Mouse (Mus musculus): Measurements from ENCODE around the gene Mreg. TPM values are rescaled to one million over a fixed set of nuclear protein-coding genes. Genes with fewer than 3 reads are reported as not detected.
"Not testable (repeated sequence)": the region's sequence is repeated elsewhere in the genome, so short reads cannot be mapped to it uniquely, and the experiment has no call there.

Mreg gene
- total RNA-seq, 1 experiment from 2014 or later, result 2.6 TPM

DNA sequence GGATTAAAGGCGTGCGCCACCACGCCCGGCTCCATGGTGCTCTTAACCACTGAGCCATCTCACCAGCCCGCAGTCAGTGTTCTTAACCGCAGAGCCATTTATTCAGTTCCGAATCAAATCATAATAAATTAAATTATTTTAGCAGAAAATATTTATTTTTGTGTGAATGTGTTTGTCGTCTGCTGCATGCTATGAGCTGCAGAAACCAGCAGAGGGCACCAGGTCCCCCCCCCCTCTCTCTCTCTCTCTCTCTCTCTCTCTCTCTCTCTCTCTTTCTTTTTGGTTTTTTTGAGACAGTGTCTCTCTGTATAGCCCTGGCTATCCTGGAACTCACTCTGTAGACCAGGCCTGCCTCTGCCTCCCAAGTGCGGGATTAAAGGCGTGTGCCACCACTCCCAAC, 20.5 kb upstream of the Mreg start:
- not testable (repeated sequence) for ATAC-seq (ENCODE audit: extremely low read depth, insufficient number of reproducible peaks, low FRiP score, poor library complexity, severe bottlenecking)

DNA sequence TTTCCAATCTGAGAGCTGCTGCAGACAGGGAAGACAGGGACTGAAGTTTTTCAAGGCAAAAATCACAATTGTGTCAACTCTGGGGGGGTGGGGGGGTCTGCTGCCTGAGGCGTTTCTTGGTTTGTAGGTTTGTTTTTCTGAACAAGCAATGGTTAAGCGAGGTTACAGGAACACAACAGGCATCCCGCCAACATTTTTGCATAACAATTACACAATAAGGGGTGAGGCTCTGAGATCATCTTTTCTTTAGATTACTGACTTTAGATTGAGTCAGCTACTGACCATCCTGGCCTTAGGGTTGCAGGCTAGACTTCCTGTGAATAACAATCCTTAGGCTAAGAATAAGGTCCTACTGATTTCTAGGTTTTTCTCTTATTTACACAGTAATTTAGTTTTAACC, 16.9 kb upstream of the Mreg start:
- no peak for ATAC-seq (ENCODE audit: extremely low read depth, insufficient number of reproducible peaks, low FRiP score, poor library complexity, severe bottlenecking)

DNA sequence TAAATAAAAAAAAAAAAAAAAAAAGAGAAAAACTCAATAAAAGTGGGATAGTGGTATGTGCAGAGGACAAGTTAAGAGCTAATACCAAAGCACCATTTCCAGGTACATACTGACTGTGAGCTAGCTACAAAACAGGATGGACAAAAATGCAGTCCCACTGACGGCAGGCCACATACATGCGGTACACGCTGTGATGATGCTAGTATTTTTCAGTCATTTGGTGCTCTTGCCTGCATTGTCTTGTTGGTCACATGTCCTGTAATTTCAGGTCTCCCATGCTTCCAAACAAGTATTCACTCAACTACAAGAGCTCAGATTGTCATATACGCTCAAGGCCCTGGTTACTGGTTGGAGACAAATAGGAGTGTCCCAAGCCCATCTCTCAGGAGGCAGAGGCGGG, 15.4 kb upstream of the Mreg start:
- ATAC-seq (ENCODE audit: extremely low read depth, insufficient number of reproducible peaks, low FRiP score, poor library complexity, severe bottlenecking), result no peak

DNA sequence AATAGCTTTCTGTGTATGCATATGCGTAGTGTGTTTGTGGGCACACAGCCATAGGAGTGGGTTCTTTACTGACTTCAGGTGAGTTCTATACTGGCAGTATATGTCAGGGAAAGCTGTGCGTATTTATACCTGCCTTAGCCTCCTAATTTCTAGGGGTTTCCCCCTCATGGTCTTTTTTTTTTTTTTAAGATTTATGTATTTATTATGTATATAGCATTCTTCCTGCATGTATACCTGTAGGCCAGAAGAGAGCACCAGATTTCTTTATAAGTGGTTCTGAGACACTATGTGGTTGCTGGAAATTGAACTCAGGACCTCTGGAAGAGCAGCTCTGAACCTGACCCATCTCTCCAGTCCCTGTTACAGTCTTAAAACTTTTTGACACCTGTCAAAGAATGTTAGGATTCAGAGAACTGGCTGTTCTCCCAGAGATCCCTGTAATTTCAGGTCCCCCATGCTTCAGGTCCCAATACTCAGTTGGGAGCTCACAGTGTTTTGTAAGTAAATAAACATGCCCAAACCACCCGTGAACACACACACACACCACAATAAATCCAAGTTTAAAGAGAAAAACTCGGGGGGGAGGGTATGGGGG, 14.9 kb upstream of the Mreg start:
- ATAC-seq (ENCODE audit: extremely low read depth, insufficient number of reproducible peaks, low FRiP score, poor library complexity, severe bottlenecking), result no peak

DNA sequence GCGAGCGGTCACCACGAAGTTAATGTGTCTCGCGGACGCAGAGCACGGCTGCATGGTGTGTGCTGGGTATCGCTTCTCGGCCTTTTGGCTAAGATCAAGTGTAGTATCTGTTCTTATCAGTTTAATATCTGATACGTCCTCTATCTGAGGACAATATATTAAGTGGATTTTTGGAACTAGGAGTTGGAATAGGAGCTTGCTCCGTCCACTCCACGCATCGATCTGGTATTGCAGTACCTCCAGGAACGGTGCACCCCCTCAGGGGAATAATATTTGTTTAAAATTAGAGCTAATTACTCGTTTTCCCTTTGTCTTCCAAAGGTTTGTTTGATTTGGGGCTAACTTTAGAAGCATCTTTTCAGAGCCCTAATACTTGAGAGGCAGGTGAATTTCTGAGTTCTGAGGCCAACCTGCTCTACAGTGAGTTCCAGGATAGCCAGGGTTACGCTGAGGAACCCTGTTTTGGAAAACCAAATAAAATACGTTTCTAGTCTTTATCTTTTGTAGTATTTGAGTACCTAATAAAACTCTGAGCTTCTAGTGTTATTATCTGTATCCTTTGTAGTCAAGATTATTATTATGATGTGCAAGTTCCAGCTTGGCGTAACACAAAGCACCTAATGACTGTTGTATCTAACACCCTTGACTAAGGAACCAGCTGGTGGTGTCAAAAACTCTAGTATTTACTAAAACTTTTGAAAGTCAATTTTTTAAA, 14.2 kb upstream of the Mreg start:
- no peak for ATAC-seq (ENCODE audit: extremely low read depth, insufficient number of reproducible peaks, low FRiP score, poor library complexity, severe bottlenecking)

DNA sequence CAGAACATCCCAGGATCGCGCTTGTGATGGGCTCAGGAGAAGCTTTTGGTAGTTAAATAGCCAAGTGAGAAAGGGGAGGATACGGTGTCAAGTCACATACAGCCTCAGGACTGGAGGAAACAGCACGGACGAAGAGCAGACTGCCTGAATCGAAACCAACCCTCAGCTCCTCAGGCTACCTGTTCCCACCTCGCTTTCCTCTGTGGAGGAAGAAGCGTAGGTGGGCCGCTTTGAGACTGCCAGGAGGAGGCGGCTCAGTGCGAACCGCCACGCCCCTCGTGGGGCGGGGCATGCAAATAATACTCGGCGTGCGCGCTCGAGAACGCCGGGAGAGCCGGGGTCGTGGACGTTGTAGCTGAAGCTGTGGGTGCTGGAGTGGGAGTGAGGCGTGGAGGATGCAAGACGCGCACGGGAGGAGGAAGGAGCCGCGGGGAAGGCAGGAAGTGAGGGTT, 13.6 kb upstream of the Mreg start:
- ATAC-seq (ENCODE audit: extremely low read depth, insufficient number of reproducible peaks, low FRiP score, poor library complexity, severe bottlenecking), result peak; percentile 85

DNA sequence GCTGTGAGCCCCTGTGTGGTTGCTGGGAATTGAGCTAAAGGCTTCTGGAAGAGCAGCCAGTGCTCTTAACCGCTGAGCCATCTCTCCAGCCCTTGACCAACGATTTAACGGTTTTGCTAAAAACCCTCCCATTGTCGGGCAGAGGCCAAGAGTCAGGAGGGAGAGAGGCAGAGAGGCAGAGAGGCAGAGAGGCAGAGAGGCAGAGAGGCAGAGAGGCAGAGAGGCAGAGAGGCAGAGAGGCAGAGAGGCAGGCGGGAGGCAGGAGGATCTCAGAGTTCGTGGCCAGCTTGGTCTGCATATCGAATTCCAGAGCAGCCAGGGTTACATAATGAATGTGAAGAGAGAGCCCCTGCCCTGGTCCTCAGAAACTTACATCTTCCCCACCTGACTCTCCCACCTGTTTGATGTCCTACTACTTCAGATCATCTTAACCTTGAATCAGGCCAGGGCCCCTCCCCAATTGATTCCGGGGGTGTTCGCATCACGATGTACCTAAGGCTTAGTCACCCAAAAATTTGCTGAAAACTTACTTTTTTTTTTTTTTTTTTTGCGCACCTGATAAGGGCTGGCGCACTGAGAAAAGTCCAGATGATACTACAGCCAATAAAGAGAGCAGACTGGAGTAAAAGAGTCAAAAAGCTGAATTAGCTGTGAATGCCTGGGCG, 13.1 kb upstream of the Mreg start:
- ATAC-seq (ENCODE audit: extremely low read depth, insufficient number of reproducible peaks, low FRiP score, poor library complexity, severe bottlenecking), result no peak

DNA sequence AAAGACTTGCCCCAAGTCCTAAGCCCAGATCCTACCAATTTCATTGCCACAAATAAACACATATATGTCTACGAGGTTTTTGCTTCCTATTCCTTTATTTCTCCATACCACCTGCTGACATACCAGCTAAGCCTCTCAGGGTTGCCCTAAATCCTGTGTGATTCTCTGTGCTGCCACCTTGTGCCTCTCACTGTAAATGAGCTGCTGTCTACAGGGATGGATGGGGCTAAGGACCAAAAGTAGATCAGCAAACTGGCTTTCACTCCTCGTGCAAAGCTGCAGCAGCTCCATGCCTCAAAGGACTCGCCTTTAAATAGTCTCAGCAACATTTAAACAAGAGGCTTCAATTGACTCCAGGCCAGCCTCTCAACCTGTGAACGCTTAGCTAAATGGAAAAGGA, 7.9 kb upstream of the Mreg start:
- peak; percentile 52; the same call in 1 of the 2 replicates for ATAC-seq (ENCODE audit: extremely low read depth, insufficient number of reproducible peaks, low FRiP score, poor library complexity, severe bottlenecking)

DNA sequence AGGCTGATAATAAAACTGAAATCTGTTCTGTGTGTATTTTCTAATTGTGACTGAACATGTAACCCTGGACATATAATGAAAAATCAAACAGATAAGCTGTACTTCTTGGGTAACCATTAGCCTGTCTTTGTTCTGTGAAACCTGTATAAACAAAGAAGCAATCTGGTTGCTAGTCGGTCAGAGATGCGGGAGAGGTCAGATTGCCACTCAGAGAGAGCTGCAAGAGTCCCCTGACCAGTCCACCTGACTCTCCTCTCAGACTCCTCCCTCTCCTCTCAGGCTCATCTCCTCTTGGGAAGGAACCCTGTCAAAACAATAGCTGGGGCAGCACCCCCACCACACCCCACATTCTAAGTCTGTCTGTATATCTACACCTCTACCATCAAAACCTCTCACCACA, 7.0 kb upstream of the Mreg start:
- ATAC-seq (ENCODE audit: extremely low read depth, insufficient number of reproducible peaks, low FRiP score, poor library complexity, severe bottlenecking), result no peak

DNA sequence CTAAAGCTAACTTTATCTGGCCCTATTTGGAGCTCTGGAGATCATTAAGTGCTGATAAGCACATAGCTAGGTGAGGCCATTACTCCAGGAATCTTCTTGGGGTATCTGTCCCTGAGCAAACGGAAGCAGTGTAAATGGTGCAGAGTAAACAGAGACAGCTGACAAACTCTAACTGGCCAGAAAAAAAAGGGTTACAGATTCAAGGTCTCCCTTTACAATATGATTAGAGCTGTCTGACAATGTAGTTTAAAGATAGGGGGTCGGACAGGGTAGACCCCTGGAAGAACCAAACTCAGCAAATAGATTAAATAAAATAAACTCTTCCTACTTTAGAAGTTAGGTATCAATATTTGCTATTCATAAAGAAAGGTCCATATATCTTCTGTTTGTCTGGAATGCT, 6.5 kb upstream of the Mreg start:
- no peak for ATAC-seq (ENCODE audit: extremely low read depth, insufficient number of reproducible peaks, low FRiP score, poor library complexity, severe bottlenecking)

DNA sequence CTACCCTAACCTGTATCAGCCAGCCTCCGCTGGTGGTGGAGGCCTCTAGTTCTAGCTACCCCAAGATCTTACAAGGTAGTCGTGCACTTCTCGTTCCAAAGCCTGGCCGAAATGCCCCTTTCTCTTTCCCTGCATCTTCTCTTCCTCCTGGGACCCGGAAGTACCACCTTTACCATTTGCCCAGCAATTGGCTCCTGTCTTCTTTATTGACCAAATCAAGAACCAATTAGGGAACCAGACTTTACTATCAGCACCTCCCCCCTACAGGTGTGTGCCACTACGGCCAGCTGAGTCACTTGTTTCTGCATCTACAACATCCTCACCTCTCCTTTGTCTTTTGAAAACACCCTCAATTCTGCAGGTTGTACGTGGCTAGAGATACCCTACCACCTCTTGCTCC, 4.7 kb upstream of the Mreg start:
- no peak for ATAC-seq (ENCODE audit: extremely low read depth, insufficient number of reproducible peaks, low FRiP score, poor library complexity, severe bottlenecking)

DNA sequence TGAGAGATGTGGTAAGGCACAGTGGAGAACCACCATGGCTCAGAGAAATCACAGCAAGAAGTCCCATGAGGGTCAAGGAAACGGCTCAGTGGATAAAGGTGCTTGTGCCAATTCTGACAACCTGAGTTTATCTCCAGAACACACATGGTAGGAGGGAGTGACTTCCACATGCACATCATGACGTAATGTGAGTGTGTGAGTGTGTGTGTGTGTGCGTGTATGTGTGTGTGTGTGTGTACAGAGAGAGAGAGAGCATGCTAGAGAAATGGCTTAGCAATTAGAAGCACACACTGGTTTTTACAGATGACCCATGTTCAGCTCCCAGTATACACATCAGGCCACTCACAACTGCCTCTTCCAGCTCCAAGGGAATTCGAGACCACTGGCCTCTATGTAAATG, 3.1 kb upstream of the Mreg start:
- no peak for ATAC-seq (ENCODE audit: extremely low read depth, insufficient number of reproducible peaks, low FRiP score, poor library complexity, severe bottlenecking)

DNA sequence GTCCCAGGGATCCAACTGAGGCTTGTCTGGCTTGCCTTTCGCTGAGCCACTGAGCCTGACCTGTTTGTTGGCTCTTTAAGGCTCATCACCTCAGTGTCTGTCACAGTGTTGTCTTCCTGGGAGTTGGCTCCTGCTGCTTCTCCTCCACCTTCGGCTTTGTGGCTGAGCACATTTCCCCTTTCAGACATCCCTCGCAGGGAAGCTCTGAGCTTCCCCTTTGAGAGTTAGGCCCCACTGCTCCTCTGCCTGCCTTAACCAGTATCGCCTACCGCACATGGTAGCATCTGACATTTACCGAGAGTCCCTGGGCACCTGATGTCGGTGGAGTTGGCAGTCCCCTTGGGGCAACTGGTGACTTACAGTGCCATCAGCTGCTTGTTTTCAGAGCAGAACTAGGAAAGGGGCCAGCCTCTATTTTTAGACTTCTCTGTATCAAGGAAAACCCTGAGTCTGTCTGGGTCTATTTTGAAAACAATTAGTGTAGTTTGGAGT, 2.4 kb upstream of the Mreg start:
- ATAC-seq (ENCODE audit: extremely low read depth, insufficient number of reproducible peaks, low FRiP score, poor library complexity, severe bottlenecking), result peak; percentile 74

DNA sequence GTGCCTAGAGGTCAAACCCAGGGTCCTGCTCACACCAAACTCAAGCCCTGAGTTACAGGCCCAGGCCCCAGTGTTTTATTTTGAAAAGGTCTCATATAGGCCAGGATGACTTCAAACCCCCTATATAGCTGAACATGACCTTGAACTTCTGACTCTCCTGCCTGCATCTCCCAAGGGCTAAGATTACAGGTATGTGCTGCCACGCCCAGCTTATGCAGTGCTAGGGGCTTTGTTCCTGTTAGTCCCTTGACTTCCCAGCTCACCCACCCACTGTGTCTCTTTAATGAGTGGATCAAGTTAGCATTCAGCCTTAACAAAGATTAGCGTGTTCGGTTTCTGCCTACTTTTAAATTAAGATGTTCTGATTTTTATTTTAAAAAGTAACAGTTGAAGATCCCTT, 1.8 kb upstream of the Mreg start:
- ATAC-seq (ENCODE audit: extremely low read depth, insufficient number of reproducible peaks, low FRiP score, poor library complexity, severe bottlenecking), result no peak

DNA sequence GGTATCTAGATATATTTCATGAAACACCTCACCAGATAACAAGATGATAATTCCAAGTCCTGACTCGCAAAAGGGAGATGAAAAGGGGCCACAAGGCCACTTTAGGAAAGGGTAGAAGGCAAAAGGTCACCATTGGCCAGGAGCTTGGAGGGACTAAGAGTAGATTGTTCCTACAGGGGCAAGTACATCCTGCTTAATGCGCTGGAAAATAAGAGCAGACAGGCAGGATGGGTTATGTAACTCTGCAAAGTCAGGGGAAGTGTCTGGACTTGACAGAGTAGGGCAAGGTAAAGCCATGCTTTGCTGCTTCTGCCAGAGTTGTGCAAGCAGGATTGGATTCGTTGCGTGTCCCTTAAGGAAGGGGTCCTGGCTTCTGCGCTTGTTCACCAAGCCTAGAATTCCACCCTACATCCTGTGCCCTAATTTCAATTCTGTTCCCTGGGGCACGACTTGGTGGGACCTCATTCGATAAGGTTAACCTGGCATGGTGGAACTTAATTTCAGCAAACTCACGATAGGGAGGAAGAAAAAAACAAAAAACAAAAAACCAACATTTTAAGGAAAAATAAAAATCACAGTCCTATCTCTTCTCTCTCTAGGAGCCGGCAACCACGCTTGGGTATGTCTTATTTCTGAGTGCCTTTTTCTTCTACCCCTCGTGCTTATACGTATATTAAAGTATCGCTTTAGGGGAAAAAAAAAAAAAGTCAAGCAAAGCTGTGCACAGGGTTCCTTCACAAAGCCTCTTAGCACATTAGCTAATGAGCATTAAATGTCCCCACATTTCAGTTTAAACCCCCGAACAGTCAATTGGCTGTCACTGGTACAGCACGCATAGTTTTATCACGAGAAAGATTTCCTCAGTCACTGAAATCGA, 1.1 kb downstream of the Mreg start:
- ATAC-seq (ENCODE audit: extremely low read depth, insufficient number of reproducible peaks, low FRiP score, poor library complexity, severe bottlenecking), result no peak

DNA sequence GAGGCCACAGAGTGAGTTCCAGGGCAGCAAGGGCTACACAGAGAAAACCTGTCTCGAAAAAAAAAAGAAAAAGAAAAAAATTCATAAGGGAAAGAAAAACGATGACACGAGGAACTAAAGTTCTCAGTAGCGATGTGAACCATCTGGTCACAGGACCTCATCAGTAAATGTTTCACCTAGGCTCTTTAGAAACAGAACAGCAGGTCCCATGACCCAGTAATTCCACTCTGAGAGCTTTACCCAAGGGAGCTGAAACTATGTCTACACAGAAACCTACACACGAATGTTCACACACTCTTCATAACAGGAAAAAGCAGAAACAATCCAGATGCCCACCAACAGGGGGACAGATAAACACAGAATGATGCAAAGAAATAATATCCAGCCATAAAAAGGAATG, 4.0 kb downstream of the Mreg start:
- ATAC-seq (ENCODE audit: extremely low read depth, insufficient number of reproducible peaks, low FRiP score, poor library complexity, severe bottlenecking), result no peak

DNA sequence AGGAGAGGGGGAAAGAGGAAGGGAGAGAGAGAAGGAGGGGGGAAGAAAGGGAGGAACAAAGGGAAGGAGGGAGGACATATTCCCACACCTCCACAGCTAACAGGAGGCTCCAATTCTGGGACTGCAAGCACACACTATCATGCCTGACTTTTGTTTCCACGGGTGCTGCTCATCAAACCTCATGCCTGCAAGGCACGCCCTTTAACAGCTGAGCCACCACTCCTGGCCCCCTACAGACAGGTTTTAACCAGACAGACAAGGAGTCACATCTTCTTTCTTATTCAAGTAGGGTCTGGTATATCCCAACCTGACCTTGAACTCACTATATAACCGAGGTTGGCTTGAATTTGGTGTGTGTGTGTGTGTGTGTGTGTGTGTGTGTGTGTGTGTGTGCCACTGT, 7.0 kb downstream of the Mreg start:
- no peak for ATAC-seq (ENCODE audit: extremely low read depth, insufficient number of reproducible peaks, low FRiP score, poor library complexity, severe bottlenecking)

DNA sequence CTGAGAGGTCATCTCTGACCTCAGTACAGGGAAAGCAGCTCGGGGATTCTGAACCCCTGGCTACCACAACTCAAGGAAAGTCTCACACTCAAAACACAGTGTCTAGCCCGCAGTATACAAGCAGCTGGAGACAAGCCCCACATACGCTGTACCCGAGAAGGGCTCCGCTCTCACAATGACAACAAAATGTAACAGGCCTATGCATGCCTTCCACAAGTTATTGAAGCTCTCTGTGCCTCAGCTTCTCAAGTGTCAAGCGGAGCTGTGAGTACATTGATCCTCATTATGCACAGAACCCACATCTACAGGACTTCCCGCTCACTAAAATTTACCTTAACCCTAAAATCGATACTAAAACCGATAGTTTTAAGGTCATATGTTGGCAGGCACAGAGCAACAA, 8.9 kb downstream of the Mreg start:
- ATAC-seq (ENCODE audit: extremely low read depth, insufficient number of reproducible peaks, low FRiP score, poor library complexity, severe bottlenecking), result no peak

DNA sequence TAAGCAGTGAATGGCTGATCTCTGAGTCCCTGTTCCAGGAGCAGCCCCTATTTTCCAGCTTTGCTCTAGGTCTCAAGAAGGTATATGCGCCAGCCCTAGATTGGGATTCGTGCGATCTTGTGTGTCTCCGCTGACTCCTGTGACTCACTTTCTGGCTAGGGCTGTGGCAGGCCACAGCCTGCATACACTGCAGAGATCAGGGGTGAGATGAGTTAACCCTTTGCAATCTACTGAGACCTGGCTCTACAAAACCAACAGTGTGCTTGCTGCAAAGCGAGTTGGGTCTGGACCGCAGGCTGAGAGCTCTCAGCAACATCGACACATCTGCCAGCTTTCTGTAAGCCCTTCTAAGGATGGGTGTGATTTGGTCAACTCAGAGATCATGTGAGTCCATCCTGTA, 9.4 kb downstream of the Mreg start:
- no peak for ATAC-seq (ENCODE audit: extremely low read depth, insufficient number of reproducible peaks, low FRiP score, poor library complexity, severe bottlenecking)
